Mouse (Mus musculus) megakaryocyte, embryonic 14.5 days (primary cell): Measurements from ENCODE around the gene Gm10134.

Experiments
- FLI1 ChIP-seq: IDR thresholded peaks from 2 replicates; pipeline ENCODE4 v1.6.1; 2012; ENCODE audit warnings: low read length, inconsistent platforms, mixed read lengths
- GATA1 ChIP-seq: IDR thresholded peaks from 3 replicates; pipeline ENCODE4 v1.6.1; 2012; ENCODE audit warnings: mixed read lengths, low read length, inconsistent platforms, borderline replicate concordance

GRCm38 (mm10) chr2:28536166-28536565 lies 30.3 kb downstream of the Gm10134 start:
- TF ChIP-seq GATA1 (no peak), FLI1 (no peak)
